Mouse (Mus musculus): ENCODE measurements at regions not wholly inside any gene's neighbourhood (a gene's known extent, or its start where the extent isn't known, plus 50 kb on each side); places are given as distances from the start of the nearest gene placed in this dataset.

DNA sequence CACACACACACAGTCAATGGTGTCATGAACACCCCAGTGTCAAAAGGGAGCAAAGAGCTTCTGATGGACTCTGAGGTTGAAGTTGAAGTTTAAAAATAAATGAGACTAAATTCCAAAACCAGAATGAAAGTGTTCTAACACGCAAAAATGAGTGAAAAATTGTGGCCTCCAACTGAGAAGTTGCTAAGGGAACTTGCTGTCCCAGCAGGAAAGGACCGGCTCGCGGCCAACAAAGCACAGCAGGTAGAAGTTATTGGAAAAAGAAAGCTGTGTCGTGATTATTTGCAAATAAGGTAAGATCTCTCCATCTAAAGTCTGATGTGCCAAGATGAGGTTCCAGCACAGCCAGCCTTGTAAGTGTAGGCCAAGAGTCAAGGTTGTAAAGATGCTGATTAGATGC is 169.7 kb downstream of the Nrp2 start:
- H3K27me3 ChIP-seq, result no peaks in the 10 kb centered on the region
- no peaks in the 10 kb centered on the region for H3K9me3 ChIP-seq
- no peak overlapping the region for H3K4me2 ChIP-seq (replicated peaks)
- H3K9ac ChIP-seq, result no peak overlapping the region
- WGBS, result 79% methylated on average over 5 of the region's 5 CpGs
- no peaks in the 10 kb centered on the region for H3K4me1 ChIP-seq
- no peak overlapping the region for H3K27ac ChIP-seq
- H3K4me3 ChIP-seq, result no peak overlapping the region
- no peak for ATAC-seq (ENCODE audit: low FRiP score, low read depth)
- H3K36me3 ChIP-seq, result no peaks in the 10 kb centered on the region

DNA sequence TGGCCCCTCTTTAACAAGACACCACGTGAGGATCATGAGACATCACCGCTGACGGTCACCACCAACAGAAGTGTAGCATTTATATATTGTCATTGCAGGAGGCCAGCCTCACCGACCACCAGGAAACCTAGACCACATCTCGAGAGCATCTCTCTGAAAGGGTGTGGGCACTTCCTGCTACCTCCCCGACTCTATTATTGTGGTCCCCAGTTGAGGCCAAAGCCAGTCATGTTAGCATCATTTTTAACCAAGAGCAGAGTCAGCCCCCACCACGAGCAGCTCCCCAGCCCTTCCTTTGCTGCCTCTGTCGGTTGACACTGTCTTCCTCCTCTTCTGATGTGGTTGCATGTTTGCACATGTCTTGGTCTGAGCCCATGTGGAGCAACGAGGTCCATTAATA is 172.5 kb downstream of the Nrp2 start:
- no peaks in the 10 kb centered on the region for H3K9me3 ChIP-seq
- 77% methylated on average over 9 of the region's 9 CpGs for WGBS
- no peaks in the 10 kb centered on the region for H3K4me1 ChIP-seq
- H3K4me3 ChIP-seq, result no peak overlapping the region
- no peak overlapping the region for H3K4me2 ChIP-seq (replicated peaks)
- no peak overlapping the region for H3K27ac ChIP-seq
- ATAC-seq (ENCODE audit: low FRiP score, low read depth), result no peak
- H3K9ac ChIP-seq, result no peak overlapping the region
- H3K27me3 ChIP-seq, result no peaks in the 10 kb centered on the region
- no peaks in the 10 kb centered on the region for H3K36me3 ChIP-seq

DNA sequence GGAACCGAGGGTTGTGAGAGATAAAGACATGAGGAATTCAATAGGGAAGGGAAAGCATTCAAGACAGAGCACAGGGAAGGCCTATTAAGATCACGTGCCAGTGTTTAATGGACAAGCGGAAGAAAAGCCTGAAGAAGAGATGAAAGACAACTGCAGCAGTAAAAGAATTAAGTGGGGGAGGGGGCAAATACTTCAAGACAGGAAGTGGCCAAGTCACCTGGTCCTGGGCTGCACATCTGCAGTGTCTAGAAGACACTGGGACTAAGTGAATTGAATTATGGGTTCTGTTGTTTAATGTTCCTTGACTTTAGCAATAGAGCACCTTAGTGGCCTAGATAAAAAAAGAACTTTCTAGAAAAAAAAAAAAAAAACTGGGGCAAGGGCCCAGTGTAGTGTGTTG is 173.6 kb downstream of the Nrp2 start:
- Histone ChIP-seq H3K4me1 (no peaks in the 10 kb centered on the region), H3K27ac (no peak overlapping the region), H3K9me3 (no peaks in the 10 kb centered on the region), H3K36me3 (no peaks in the 10 kb centered on the region), H3K4me3 (no peak overlapping the region), H3K4me2 (replicated peaks) (no peak overlapping the region), H3K9ac (no peak overlapping the region), H3K27me3 (no peaks in the 10 kb centered on the region)
- WGBS, result 52% methylated on average over 3 of the region's 3 CpGs
- no peak for ATAC-seq (ENCODE audit: low FRiP score, low read depth)

DNA sequence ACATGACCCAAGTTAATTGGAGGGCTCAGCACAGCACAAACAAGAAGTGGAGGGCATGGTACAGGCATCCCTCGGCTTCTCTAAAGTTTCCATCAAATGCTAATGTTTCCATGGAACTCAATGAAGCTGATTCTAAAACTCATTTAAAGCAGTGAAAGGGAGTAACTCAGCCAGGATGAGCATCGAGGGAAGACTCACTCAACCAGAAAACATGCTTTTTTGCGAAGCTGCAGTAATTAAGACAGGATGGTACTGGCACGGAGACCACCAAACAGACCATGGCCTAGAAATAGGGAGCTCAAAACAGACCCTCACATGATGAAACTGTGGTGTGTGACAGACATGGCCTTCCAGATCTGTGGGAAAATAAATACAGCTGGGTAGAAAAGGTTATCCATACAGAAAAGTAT is 177.8 kb downstream of the Nrp2 start:
- no peaks in the 10 kb centered on the region for H3K36me3 ChIP-seq
- no peak overlapping the region for H3K4me3 ChIP-seq
- no peak overlapping the region for H3K4me2 ChIP-seq (replicated peaks)
- no peaks in the 10 kb centered on the region for H3K9me3 ChIP-seq
- no peak for ATAC-seq (ENCODE audit: low FRiP score, low read depth)
- H3K27me3 ChIP-seq, result no peaks in the 10 kb centered on the region
- no peak overlapping the region for H3K9ac ChIP-seq
- 62% methylated on average over 4 of the region's 4 CpGs for WGBS
- H3K27ac ChIP-seq, result no peak overlapping the region
- H3K4me1 ChIP-seq, result peaks cover 13% of the 10 kb centered on the region

DNA sequence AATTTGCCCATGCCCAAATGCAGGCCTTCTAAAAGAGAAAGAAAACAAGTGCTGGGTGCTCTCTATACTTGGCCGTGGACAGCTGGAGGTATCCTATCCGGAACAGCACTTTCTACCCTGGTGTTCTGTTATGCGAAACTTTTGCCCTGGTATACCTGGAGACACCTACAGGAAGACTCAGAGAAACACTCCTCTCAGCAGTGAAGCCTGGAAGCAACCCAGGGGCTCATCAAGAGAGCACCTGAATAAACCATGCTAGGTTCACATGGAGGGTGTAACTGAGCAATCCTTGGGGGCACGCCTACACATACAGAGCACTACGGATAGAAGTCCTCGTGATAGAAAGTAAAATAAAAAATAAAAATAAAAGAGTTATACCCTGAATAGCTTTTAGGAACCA is 178.4 kb downstream of the Nrp2 start:
- WGBS, result 83% methylated on average over 6 of the region's 6 CpGs
- Histone ChIP-seq H3K36me3 (no peaks in the 10 kb centered on the region), H3K4me2 (replicated peaks) (no peak overlapping the region), H3K9ac (no peak overlapping the region), H3K27ac (no peak overlapping the region), H3K9me3 (no peaks in the 10 kb centered on the region), H3K27me3 (no peaks in the 10 kb centered on the region), H3K4me3 (no peak overlapping the region), H3K4me1 (peaks cover 16% of the 10 kb centered on the region)
- no peak for ATAC-seq (ENCODE audit: low FRiP score, low read depth)

DNA sequence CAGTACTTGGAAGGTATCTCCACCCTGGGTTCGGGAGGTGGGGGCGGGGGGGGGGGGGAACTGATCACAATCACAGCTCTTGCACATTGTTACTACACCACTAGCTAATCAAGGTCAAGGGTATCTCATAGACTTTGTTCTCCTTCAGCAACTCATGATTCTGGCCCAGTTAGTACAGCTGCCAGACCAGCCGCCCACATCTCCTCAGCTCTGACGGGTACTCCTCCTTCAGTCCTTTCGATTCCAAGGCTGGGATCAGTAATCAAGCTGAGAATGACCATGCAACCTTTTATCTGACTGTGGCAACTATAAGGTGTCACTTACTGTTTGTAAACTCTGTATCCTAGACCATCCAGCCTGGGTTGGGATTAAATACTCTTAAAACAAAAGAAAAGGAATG is 178.9 kb downstream of the Nrp2 start:
- H3K27me3 ChIP-seq, result no peaks in the 10 kb centered on the region
- H3K9me3 ChIP-seq, result no peaks in the 10 kb centered on the region
- H3K36me3 ChIP-seq, result no peaks in the 10 kb centered on the region
- 84% methylated on average over 5 of the region's 5 CpGs for WGBS
- H3K4me2 ChIP-seq (replicated peaks), result no peak overlapping the region
- ATAC-seq (ENCODE audit: low FRiP score, low read depth), result no peak
- H3K9ac ChIP-seq, result no peak overlapping the region
- H3K4me1 ChIP-seq, result peaks cover 21% of the 10 kb centered on the region
- no peak overlapping the region for H3K4me3 ChIP-seq
- H3K27ac ChIP-seq, result no peak overlapping the region

DNA sequence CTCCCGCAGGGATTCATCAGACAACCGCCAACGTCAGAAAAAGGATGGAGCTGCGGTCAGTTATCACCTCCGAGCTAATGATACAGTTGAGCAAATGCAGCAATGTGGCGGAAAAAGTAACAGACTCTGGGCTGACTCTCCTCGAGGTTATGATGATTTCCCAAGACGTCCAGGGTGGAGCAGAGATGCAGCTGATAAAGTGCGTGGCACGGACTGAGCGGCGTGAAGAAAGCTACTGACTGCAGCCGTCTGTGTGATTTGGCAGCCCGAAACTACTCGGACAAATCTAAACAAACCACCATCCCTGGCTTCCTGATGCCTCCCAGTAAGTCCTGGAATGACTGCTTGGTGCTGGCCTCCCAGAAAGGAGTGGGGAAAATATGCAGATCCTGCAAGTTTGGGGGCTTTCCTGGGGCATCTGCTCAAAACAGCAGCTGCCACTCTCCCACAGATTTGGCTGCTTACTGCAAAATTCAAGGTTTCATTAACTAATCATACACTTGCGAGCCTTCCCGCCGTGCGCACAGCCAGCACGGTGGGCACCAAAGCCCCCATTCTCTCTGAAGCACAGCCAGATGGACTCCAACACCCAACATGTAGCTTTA is 181.9 kb downstream of the Nrp2 start:
- H3K4me1 ChIP-seq, result peaks cover 34% of the 10 kb centered on the region
- ATAC-seq (ENCODE audit: low FRiP score, low read depth), result no peak
- no peak overlapping the region for H3K27ac ChIP-seq
- no peaks in the 10 kb centered on the region for H3K27me3 ChIP-seq
- 0 out of 2 replicates have a peak overlapping the region, but pooled peaks have one; percentile 14 for H3K4me2 ChIP-seq (replicated peaks)
- no peaks in the 10 kb centered on the region for H3K36me3 ChIP-seq
- no peaks in the 10 kb centered on the region for H3K9me3 ChIP-seq
- 52% methylated on average over 20 of the region's 20 CpGs for WGBS
- H3K9ac ChIP-seq, result no peak overlapping the region
- no peak overlapping the region for H3K4me3 ChIP-seq

DNA sequence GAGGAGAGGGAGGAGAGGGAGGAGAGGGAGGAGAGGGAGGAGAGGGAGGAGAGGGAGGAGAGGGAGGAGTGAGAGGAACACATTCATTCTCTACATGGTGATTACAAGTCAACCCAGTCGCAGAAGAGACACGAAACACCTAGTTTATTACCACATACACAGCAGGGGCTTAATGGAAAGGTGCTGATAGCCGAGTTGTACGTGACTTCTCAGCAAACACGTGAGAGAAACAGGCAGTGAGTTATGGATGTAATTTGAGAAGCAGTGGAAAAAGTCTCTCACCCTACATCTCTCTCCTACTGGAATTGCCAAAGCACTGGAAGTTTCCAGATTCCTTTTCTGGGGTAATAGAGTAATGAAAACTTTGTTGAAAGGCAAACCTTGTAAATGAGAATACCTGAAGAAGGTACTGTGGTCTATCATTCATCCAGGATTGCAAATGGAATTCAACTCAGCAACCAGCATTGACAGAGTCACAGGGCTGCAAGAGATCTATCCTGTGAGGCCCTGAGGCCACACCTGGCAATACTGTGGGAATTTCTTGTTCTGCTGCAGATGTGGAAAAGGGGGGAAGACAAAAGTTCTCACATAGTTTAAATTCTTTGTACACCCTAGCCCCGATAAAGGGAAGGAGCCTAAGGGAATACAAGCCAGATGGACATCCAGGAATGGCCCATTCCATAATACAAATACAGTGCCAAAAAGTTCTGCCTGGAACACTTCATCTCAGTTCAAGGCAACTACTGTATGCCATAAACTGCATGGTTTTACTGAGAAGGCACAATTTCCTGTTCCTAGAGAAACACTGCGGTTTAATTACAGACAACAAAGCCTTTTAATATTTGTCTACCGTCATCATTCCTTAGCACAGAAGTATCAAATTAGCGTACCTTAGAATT is 184.7 kb downstream of the Nrp2 start:
- ATAC-seq (ENCODE audit: low FRiP score, low read depth), result peak; percentile 82; the same call in 1 of the 2 replicates
- H3K4me2 ChIP-seq (replicated peaks), result peak overlapping the region; percentile 23; the same call in 1 of the 2 replicates

DNA sequence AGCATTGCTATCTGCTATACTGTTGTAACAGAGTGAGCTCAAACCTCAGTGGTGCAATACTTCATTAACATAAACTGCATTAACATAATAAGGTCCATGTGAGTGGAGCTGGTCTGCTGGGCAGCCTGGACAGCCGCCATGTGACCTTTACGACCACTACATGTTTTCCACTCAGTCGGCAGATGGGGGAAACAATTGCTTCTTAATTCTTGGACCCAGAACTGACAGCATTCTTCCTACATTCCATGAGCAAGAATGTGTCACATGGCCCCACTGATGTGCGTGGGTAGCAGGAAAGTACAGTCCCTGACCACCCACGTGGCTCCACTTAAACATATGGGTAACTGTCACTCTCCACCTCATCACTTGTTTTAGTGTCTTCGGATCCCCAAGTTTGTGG is 198.3 kb downstream of the Nrp2 start:
- H3K27me3 ChIP-seq, result no peaks in the 10 kb centered on the region
- ATAC-seq (ENCODE audit: low FRiP score, low read depth), result no peak
- no peaks in the 10 kb centered on the region for H3K9me3 ChIP-seq
- H3K27ac ChIP-seq, result no peak overlapping the region
- no peaks in the 10 kb centered on the region for H3K36me3 ChIP-seq
- no peak overlapping the region for H3K4me3 ChIP-seq
- WGBS, result 47% methylated on average over 6 of the region's 6 CpGs
- H3K4me1 ChIP-seq, result peaks cover 16% of the 10 kb centered on the region
- H3K9ac ChIP-seq, result no peak overlapping the region
- no peak overlapping the region for H3K4me2 ChIP-seq (replicated peaks)

More for the DNA sequence above, 184.7 kb downstream of the Nrp2 start:
- Histone ChIP-seq H3K9me3 (0 out of 2 replicates have a peak, but pooled peaks cover 2% of the 10 kb centered on the region), H3K4me3 (no peak overlapping the region), H3K36me3 (no peaks in the 10 kb centered on the region), H3K4me1 (peaks cover 34% of the 10 kb centered on the region), H3K9ac (no peak overlapping the region), H3K27me3 (no peaks in the 10 kb centered on the region), H3K27ac (peak overlapping the region; percentile 63; the same call in 1 of the 2 replicates)
- 10% methylated on average over 9 of the region's 9 CpGs for WGBS

DNA sequence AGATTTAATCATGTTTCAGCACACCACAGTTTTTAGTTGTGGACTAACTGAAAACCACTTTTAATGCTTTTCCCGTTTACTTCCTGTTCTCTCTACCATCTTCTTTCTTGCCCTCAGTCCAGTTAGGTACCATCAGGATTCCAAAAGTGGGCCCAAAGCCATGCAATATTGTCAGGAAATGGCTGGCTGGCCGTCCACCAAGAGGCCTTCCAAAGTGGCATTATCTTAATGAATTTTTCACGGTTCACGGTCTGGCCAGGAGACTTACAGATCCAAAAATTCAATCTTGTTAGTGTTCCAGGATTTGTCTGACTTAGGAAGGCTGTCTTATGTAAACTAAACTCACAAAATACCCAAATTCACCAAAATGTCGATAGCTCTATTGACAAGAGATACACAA is 198.8 kb downstream of the Nrp2 start:
- H3K36me3 ChIP-seq, result no peaks in the 10 kb centered on the region
- H3K27me3 ChIP-seq, result no peaks in the 10 kb centered on the region
- no peak overlapping the region for H3K27ac ChIP-seq
- no peaks in the 10 kb centered on the region for H3K9me3 ChIP-seq
- no peak overlapping the region for H3K4me2 ChIP-seq (replicated peaks)
- ATAC-seq (ENCODE audit: low FRiP score, low read depth), result no peak
- H3K4me1 ChIP-seq, result peaks cover 16% of the 10 kb centered on the region
- H3K4me3 ChIP-seq, result no peak overlapping the region
- WGBS, result 71% methylated on average over 5 of the region's 5 CpGs
- no peak overlapping the region for H3K9ac ChIP-seq

DNA sequence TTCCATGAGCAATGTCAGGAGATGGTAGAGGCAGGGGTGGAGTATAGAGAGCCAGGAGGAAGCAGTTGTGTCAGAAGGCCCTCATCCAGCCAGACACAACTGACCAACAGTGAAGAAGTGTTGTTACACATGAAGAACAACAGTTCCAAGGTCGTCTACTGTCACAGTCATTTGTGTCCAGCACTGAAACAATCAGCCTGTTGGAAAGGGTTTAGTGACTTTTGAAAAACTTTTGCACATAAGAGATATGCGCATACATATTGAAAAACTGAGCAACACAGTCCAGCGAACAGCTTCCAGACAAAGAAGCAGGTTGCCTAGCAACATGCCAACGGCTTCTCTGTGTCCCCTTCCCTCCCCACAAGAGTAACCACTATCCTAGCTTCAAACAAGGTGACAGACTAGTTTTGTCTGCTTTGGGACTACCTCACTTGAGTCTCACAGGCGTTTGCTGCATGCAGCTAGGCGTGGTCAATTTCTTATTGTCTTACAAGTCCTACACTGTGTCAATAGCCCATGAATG is 199.9 kb downstream of the Nrp2 start:
- ATAC-seq (ENCODE audit: low FRiP score, low read depth), result no peak
- Histone ChIP-seq H3K27ac (no peak overlapping the region), H3K36me3 (no peaks in the 10 kb centered on the region), H3K9ac (no peak overlapping the region), H3K4me1 (peaks cover 16% of the 10 kb centered on the region), H3K4me2 (replicated peaks) (no peak overlapping the region), H3K27me3 (no peaks in the 10 kb centered on the region), H3K9me3 (no peaks in the 10 kb centered on the region), H3K4me3 (no peak overlapping the region)
- 81% methylated on average over 6 of the region's 6 CpGs for WGBS

DNA sequence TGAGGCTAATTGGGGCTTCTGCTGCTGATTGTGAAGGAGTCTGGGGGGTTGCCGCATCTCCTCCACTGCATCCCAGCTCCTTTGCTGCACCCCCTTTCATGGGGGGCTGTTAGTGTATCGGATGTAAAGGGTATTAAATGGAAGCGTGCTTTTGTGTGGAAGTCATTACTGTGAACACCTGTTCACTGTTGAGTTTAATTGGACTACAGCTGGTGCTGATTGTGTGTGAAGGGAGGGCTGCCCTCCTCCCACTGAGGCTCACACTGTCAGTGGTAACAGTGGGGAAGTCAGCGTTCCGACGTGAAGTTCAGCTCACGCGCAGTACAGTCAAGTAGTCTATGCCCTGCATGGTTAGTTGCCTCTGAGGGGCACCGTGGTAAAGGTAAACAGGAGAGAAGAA is 202.7 kb downstream of the Nrp2 start:
- no peak overlapping the region for H3K9ac ChIP-seq
- H3K27ac ChIP-seq, result no peak overlapping the region
- H3K36me3 ChIP-seq, result no peaks in the 10 kb centered on the region
- no peak for ATAC-seq (ENCODE audit: low FRiP score, low read depth)
- WGBS, result 13% methylated on average over 9 of the region's 9 CpGs
- peaks cover 44% of the 10 kb centered on the region for H3K4me1 ChIP-seq
- no peaks in the 10 kb centered on the region for H3K9me3 ChIP-seq
- no peaks in the 10 kb centered on the region for H3K27me3 ChIP-seq
- peak overlapping the region; percentile 32 for H3K4me2 ChIP-seq (replicated peaks)
- H3K4me3 ChIP-seq, result no peak overlapping the region
